Comparison of ENCODE assay signal across 21 mouse cellular contexts in the genomic region with DNA sequence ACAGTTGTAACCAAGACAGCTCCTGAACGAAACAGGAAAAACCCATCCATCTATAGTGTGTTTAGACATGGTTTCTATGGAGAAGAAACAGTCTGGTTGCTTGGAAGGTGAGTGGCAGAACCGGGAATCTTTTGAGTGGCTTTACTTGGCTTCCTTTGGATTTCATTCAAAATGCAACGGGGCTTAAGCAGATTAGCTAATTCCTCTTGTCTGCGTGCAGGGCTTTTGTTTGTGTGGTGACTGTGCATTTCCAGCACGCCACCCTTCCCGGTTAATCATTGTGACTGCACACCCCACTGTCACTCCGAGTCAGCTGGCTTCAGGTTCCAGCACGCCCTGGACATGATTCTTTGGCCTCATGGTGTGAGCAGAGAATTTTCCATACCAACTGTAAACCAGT.
DNase-seq lines count a peak whose midpoint lies in the region; ATAC-seq and TF ChIP-seq lines count a peak whose summit lies in the region.
"Had no signal": no experiment of that assay in that cellular context is flagged by ENCODE, and none has a peak within 500 bp of the region (broad histone marks: within the 10 kb centered on the region; RNA-seq: fewer than 3 reads in every experiment).

No protein-coding gene starts in this region.

- no peak overlapping the region for H3K4me3 ChIP-seq in midbrain, embryonic 10.5 days
- H3K4me3 ChIP-seq in midbrain, postnatal 0 days (ENCODE audit: low read depth, low read length) = no peak overlapping the region
- H3K4me3 ChIP-seq in midbrain, embryonic 15.5 days = no peak overlapping the region
- H3K4me3 ChIP-seq: heart, embryonic 12.5 days; left cerebral cortex, adult 2 months; liver, embryonic 12.5 days; lung, embryonic 15.5 days; neural tube, embryonic 12.5 days had no signal

- peaks cover 86% of the 10 kb centered on the region for H3K27me3 ChIP-seq in midbrain, embryonic 10.5 days (ENCODE audit: low read depth, poor library complexity, severe bottlenecking)
- no peaks in the 10 kb centered on the region for H3K27me3 ChIP-seq in midbrain, postnatal 0 days (ENCODE audit: insufficient read depth, low read length)
- H3K27me3 ChIP-seq in midbrain, embryonic 15.5 days (replicated peaks) = 0 out of 2 replicates have a peak, but pooled peaks cover 9% of the 10 kb centered on the region
- H3K27me3 ChIP-seq: heart, embryonic 12.5 days; liver, embryonic 12.5 days; lung, embryonic 15.5 days; neural tube, embryonic 12.5 days had no signal

- no peaks in the 10 kb centered on the region for H3K9me3 ChIP-seq in midbrain, embryonic 10.5 days (replicated peaks)
- H3K9me3 ChIP-seq in midbrain, postnatal 0 days (ENCODE audit: low read length) = no peaks in the 10 kb centered on the region
- no peaks in the 10 kb centered on the region for H3K9me3 ChIP-seq in midbrain, embryonic 15.5 days
- H3K9me3 ChIP-seq: heart, embryonic 12.5 days; liver, embryonic 12.5 days; lung, embryonic 15.5 days; neural tube, embryonic 12.5 days had no signal

- 0 out of 2 replicates have a peak overlapping the region, but pooled peaks have one; percentile 46 for H3K27ac ChIP-seq in midbrain, embryonic 10.5 days (replicated peaks)
- H3K27ac ChIP-seq in midbrain, postnatal 0 days (ENCODE audit: low read depth, low read length) = no peak overlapping the region
- peak overlapping the region; percentile 5; the same call in 1 of the 2 replicates for H3K27ac ChIP-seq in midbrain, embryonic 15.5 days
- H3K27ac ChIP-seq: left cerebral cortex, adult 2 months; liver, embryonic 12.5 days; lung, embryonic 15.5 days; macrophage; neural tube, embryonic 12.5 days had no signal

- peaks cover 23% of the 10 kb centered on the region for H3K4me1 ChIP-seq in midbrain, embryonic 10.5 days
- H3K4me1 ChIP-seq in midbrain, postnatal 0 days (ENCODE audit: insufficient read depth, low read length) = 0 out of 2 replicates have a peak, but pooled peaks cover 3% of the 10 kb centered on the region
- peaks cover 7% of the 10 kb centered on the region for H3K4me1 ChIP-seq in midbrain, embryonic 15.5 days
- H3K4me1 ChIP-seq: heart, embryonic 12.5 days; liver, embryonic 12.5 days; lung, embryonic 15.5 days; neural tube, embryonic 12.5 days had no signal

- H3K9ac ChIP-seq in midbrain, postnatal 0 days (replicated peaks; ENCODE audit: low read length, poor library complexity, severe bottlenecking) = no peak overlapping the region
- H3K9ac ChIP-seq in midbrain, embryonic 15.5 days = no peak overlapping the region
- H3K9ac ChIP-seq: heart, embryonic 12.5 days; liver, embryonic 12.5 days; lung, embryonic 15.5 days; neural tube, embryonic 12.5 days had no signal

- ATAC-seq in midbrain, postnatal 0 days (ENCODE audit: low FRiP score) = no peak
- ATAC-seq in midbrain, embryonic 15.5 days (replicated peaks) = 0 out of 2 replicates have a peak, but pooled peaks have one; percentile 51
- ATAC-seq: hindbrain, embryonic 16.5 days; liver, embryonic 12.5 days had no signal

- 23% methylated on average over 8 of the region's 8 CpGs for WGBS in midbrain, embryonic 10.5 days
- 10% methylated on average over 8 of the region's 8 CpGs for WGBS in midbrain, postnatal 0 days
- 15% methylated on average over 8 of the region's 8 CpGs for WGBS in midbrain, embryonic 15.5 days

- H3K4me2 ChIP-seq in midbrain, postnatal 0 days (ENCODE audit: low read depth, low read length, poor library complexity, severe bottlenecking) = no peak overlapping the region
- H3K4me2 ChIP-seq in midbrain, embryonic 15.5 days = no peak overlapping the region
- H3K4me2 ChIP-seq: heart, embryonic 12.5 days; liver, embryonic 12.5 days; lung, embryonic 15.5 days; neural tube, embryonic 12.5 days had no signal

- DNase-seq in midbrain, embryonic 10.5 days (ENCODE audit: low spot score) = peak; percentile 63
- DNase-seq in midbrain, postnatal 0 days (ENCODE audit: low spot score) = no peak
- peak; percentile 20 for DNase-seq in MN1 (ENCODE audit: low spot score)
- peak; percentile 63 for DNase-seq in R1 (ENCODE audit: low read depth, low spot score)
- DNase-seq in right cerebral cortex, postnatal 4 days = no peak
- DNase-seq in ovary, postnatal 10 days (ENCODE audit: low spot score) = no peak
- no peak for DNase-seq in T-cell, adult 2 months (ENCODE audit: low spot score)
- DNase-seq: adrenal gland, adult 8-10 months; cerebellum, adult 11 months; cerebellum, postnatal 14 days; heart, postnatal 36 days; kidney, adult 18-20 months; kidney, postnatal 10 days had no signal

- no peaks in the 10 kb centered on the region for H3K36me3 ChIP-seq in midbrain, embryonic 10.5 days
- no peaks in the 10 kb centered on the region for H3K36me3 ChIP-seq in midbrain, postnatal 0 days (ENCODE audit: insufficient read depth, low read length)
- H3K36me3 ChIP-seq in midbrain, embryonic 15.5 days (replicated peaks) = no peaks in the 10 kb centered on the region
- H3K36me3 ChIP-seq: heart, embryonic 12.5 days; liver, embryonic 12.5 days; lung, embryonic 15.5 days; neural tube, embryonic 12.5 days had no signal

- no peak for TF ChIP-seq CTCF in midbrain, postnatal 0 days (IDR thresholded peaks at IDR 0.05)

Comparison
In these comparisons a context has a peak if more than half of its experiments do, and no peak if none do; other contexts are left out.
1. DNase-seq: peak in midbrain, embryonic 10.5 days (single experiment), MN1 (single experiment) and R1 (single experiment); none in midbrain, postnatal 0 days (single experiment), right cerebral cortex, postnatal 4 days (single experiment), ovary, postnatal 10 days (single experiment) and T-cell, adult 2 months (single experiment).